Comparison of ENCODE assay signal across 9 mouse cellular contexts in genomic region chr4:107015971-107016511, GRCm38 (mm10). TPM values are rescaled to one million over a fixed set of nuclear protein-coding genes. Genes with fewer than 3 reads are reported as not detected.
DNase-seq lines count a peak whose midpoint lies in the region; ATAC-seq and TF ChIP-seq lines count a peak whose summit lies in the region.
"Had no signal": no experiment of that assay in that cellular context is flagged by ENCODE, and none has a peak within 500 bp of the region (broad histone marks: within the 10 kb centered on the region; RNA-seq: fewer than 3 reads in every experiment).

No protein-coding gene starts in this region.

- H3K9me3 ChIP-seq in heart, postnatal 0 days (replicated peaks; ENCODE audit: control insufficient read depth, low read length): no peaks in the 10 kb centered on the region

- TF ChIP-seq CTCF in heart, postnatal 0 days (IDR thresholded peaks at IDR 0.05; ENCODE audit: low read depth): no peak

- peak; percentile 54 for DNase-seq in adrenal gland, postnatal 10 days
- peak; percentile 76 to 81 for DNase-seq in cerebellum, postnatal 14 days
- no peak for DNase-seq in heart, postnatal 0 days (ENCODE audit: low spot score)
- DNase-seq in kidney, postnatal 25 days: peak; percentile 62 to 90
- peak; percentile 66 for DNase-seq in retina, postnatal 1 day
- no peak for DNase-seq in spleen, adult 12 weeks (ENCODE audit: low spot score)
- no peak for DNase-seq in layer of hippocampus, adult 9-11 months
- DNase-seq in gastrocnemius, adult 18-20 months (ENCODE audit: low spot score): no peak

- H3K9ac ChIP-seq in heart, postnatal 0 days (replicated peaks; ENCODE audit: low read depth, low read length): no peak overlapping the region; the same call in 1 of the 2 replicates

- peak overlapping the region; percentile 51; the same call in 1 of the 2 replicates for H3K27ac ChIP-seq in heart, postnatal 0 days (ENCODE audit: low read depth)
- H3K27ac ChIP-seq: macrophage had no signal

- peaks cover 57% of the 10 kb centered on the region for H3K4me1 ChIP-seq in heart, postnatal 0 days (ENCODE audit: control insufficient read depth, insufficient read depth)

- H3K36me3 ChIP-seq in heart, postnatal 0 days (replicated peaks; ENCODE audit: control insufficient read depth, insufficient read depth, low read length): no peaks in the 10 kb centered on the region

- ATAC-seq in heart, postnatal 0 days (ENCODE audit: insufficient read depth, low read depth): no peak

- no peak overlapping the region for H3K4me3 ChIP-seq in heart, postnatal 0 days (ENCODE audit: low read depth, low read length)

- no peak for TF ChIP-seq EP300 in heart, postnatal 0 days (IDR thresholded peaks at IDR 0.05; ENCODE audit: low read depth)

- H3K4me2 ChIP-seq in heart, postnatal 0 days (ENCODE audit: low read depth, low read length): no peak overlapping the region

- no peaks in the 10 kb centered on the region for H3K27me3 ChIP-seq in heart, postnatal 0 days (ENCODE audit: control insufficient read depth, insufficient read depth, low read length)

- WGBS in heart, postnatal 0 days: 69% methylated on average over 13 of the region's 13 CpGs

RNA-seq across cellular contexts. Expression of gene Mrpl37, which starts 50.6 kb away (rescaled TPM):
- 100 to 1,000 TPM in 1 of 2 experiments, 10 to 100 TPM in 1; 99.3 to 119 TPM for total RNA-seq in adrenal gland, postnatal 10 days (2021)
- 59.9 and 66.0 TPM in 2 replicates for total RNA-seq in heart, postnatal 0 days (2014; rRNA removed; ENCODE audit: low replicate concordance)
- 87.3 and 89.5 TPM in 2 replicates for polyA plus RNA-seq in heart, postnatal 0 days (2015; fragmentation: Nextera tagmentation; extraction: Ambion mirVana)
- 10 to 100 TPM; 79.4 to 83.1 TPM for total RNA-seq in gastrocnemius, adult 18-20 months (2021)

RNA-seq across cellular contexts. Expression of gene Cyb5rl, which starts 50.7 kb away (rescaled TPM):
- 10 to 100 TPM; 14.8 to 20.1 TPM for total RNA-seq in adrenal gland, postnatal 10 days (2021)
- total RNA-seq in heart, postnatal 0 days (2014; rRNA removed; ENCODE audit: low replicate concordance): 2.4 and 33.0 TPM in 2 replicates
- polyA plus RNA-seq in heart, postnatal 0 days (2015; fragmentation: Nextera tagmentation; extraction: Ambion mirVana): 5.0 and 5.8 TPM in 2 replicates
- 10 to 100 TPM; 15.0 to 18.4 TPM for total RNA-seq in gastrocnemius, adult 18-20 months (2021)

Comparison
In these comparisons a context has a peak if more than half of its experiments do, and no peak if none do; other contexts are left out.
1. DNase-seq: peak in adrenal gland, postnatal 10 days (single experiment), cerebellum, postnatal 14 days (2 of 2), kidney, postnatal 25 days (2 of 2) and retina, postnatal 1 day (single experiment); none in heart, postnatal 0 days (single experiment), spleen, adult 12 weeks (single experiment), layer of hippocampus, adult 9-11 months (single experiment) and gastrocnemius, adult 18-20 months (single experiment).